Comparison of ENCODE assay signal across 8 mouse cellular contexts in genomic region chr6:122339047-122339647, GRCm38 (mm10). TPM values are rescaled to one million over a fixed set of nuclear protein-coding genes. Genes with fewer than 3 reads are reported as not detected.
DNase-seq lines count a peak whose midpoint lies in the region; ATAC-seq and TF ChIP-seq lines count a peak whose summit lies in the region.

No protein-coding gene starts in this region.

- H3K4me1 ChIP-seq in cerebellum, adult 2 months (ENCODE audit: control insufficient read depth, insufficient read depth, low read length), result no peaks in the 10 kb centered on the region; the same call in 1 of the 2 replicates
- H3K4me1 ChIP-seq in forebrain, postnatal 0 days (ENCODE audit: insufficient read depth), result peaks cover 9% of the 10 kb centered on the region; the same call in 1 of the 2 replicates
- H3K4me1 ChIP-seq in hindbrain, embryonic 11.5 days (replicated peaks; ENCODE audit: control insufficient read depth, insufficient read depth, low read length), result no peaks in the 10 kb centered on the region; the same call in 1 of the 2 replicates
- H3K4me1 ChIP-seq in lung, postnatal 0 days (ENCODE audit: insufficient read depth, low read depth, low read length), result no peaks in the 10 kb centered on the region; the same call in 1 of the 2 replicates

- TF ChIP-seq EP300 in lung, postnatal 0 days (IDR thresholded peaks at IDR 0.05), result no peak

- peak overlapping the region; percentile 67 for H3K4me3 ChIP-seq in cerebellum, adult 2 months (replicated peaks; ENCODE audit: insufficient read depth, low read depth, low read length)
- H3K4me3 ChIP-seq in forebrain, postnatal 0 days (ENCODE audit: low read depth, low read length), result peak overlapping the region; percentile 82
- H3K4me3 ChIP-seq in hindbrain, embryonic 11.5 days (ENCODE audit: low read depth, low read length), result peak overlapping the region; percentile 81
- peak overlapping the region; percentile 83 for H3K4me3 ChIP-seq in lung, postnatal 0 days (ENCODE audit: low read depth, low read length)

- H3K4me2 ChIP-seq in forebrain, postnatal 0 days (ENCODE audit: low read depth), result peak overlapping the region; percentile 61
- peak overlapping the region; percentile 59 for H3K4me2 ChIP-seq in hindbrain, embryonic 11.5 days (replicated peaks; ENCODE audit: low read depth, low read length)
- peak overlapping the region; percentile 63 for H3K4me2 ChIP-seq in lung, postnatal 0 days (replicated peaks; ENCODE audit: low read depth, low read length)

- peak; percentile 77 for DNase-seq in MN1 (ENCODE audit: low spot score)
- peak; percentile 65 to 78 for DNase-seq in cerebellum, adult 2 months
- DNase-seq in forebrain, postnatal 0 days, result peak; percentile 76
- peak; percentile 74 for DNase-seq in hindbrain, embryonic 11.5 days (ENCODE audit: low spot score)
- DNase-seq in layer of hippocampus, postnatal 10 days (ENCODE audit: low spot score in 2 of 2), result peak; percentile 67 to 77
- peak; percentile 75 for DNase-seq in lung, postnatal 0 days (ENCODE audit: low spot score)
- DNase-seq in ovary, postnatal 10 days (ENCODE audit: low spot score), result peak; percentile 41
- DNase-seq in thymus, postnatal 0 days (ENCODE audit: low spot score), result peak; percentile 73

- peaks cover 9% of the 10 kb centered on the region; the same call in 1 of the 2 replicates for H3K36me3 ChIP-seq in forebrain, postnatal 0 days (ENCODE audit: insufficient read depth)
- H3K36me3 ChIP-seq in hindbrain, embryonic 11.5 days (ENCODE audit: control insufficient read depth, insufficient read depth, low read length), result peaks cover 3% of the 10 kb centered on the region; the same call in 1 of the 2 replicates
- no peaks in the 10 kb centered on the region; the same call in 1 of the 2 replicates for H3K36me3 ChIP-seq in lung, postnatal 0 days (ENCODE audit: insufficient read depth, low read length)

- no peaks in the 10 kb centered on the region for H3K9me3 ChIP-seq in forebrain, postnatal 0 days (ENCODE audit: low read length)
- no peaks in the 10 kb centered on the region for H3K9me3 ChIP-seq in hindbrain, embryonic 11.5 days (ENCODE audit: control insufficient read depth, low read length)
- H3K9me3 ChIP-seq in lung, postnatal 0 days (ENCODE audit: low read length), result no peaks in the 10 kb centered on the region

- H3K9ac ChIP-seq in forebrain, postnatal 0 days, result peak overlapping the region; percentile 73
- H3K9ac ChIP-seq in hindbrain, embryonic 11.5 days (ENCODE audit: low read depth, low read length), result peak overlapping the region; percentile 82
- 0 out of 2 replicates have a peak overlapping the region, but pooled peaks have one; percentile 44 for H3K9ac ChIP-seq in lung, postnatal 0 days (replicated peaks; ENCODE audit: low read depth)

- TF ChIP-seq CTCF in cerebellum, adult 2 months (IDR thresholded peaks at IDR 0.05; ENCODE audit: borderline replicate concordance, insufficient read depth, low read depth, low read length), result no peak
- no peak for TF ChIP-seq CTCF in forebrain, postnatal 0 days (IDR thresholded peaks at IDR 0.05; ENCODE audit: low read depth)
- no peak for TF ChIP-seq CTCF in lung, postnatal 0 days (IDR thresholded peaks at IDR 0.05)

- H3K27me3 ChIP-seq in cerebellum, adult 2 months (ENCODE audit: control insufficient read depth, insufficient read depth, low read length), result no peaks in the 10 kb centered on the region
- no peaks in the 10 kb centered on the region for H3K27me3 ChIP-seq in forebrain, postnatal 0 days (ENCODE audit: insufficient read depth, low read length)
- no peaks in the 10 kb centered on the region for H3K27me3 ChIP-seq in hindbrain, embryonic 11.5 days (ENCODE audit: control insufficient read depth, insufficient read depth, low read length)
- no peaks in the 10 kb centered on the region for H3K27me3 ChIP-seq in lung, postnatal 0 days (replicated peaks; ENCODE audit: insufficient read depth, low read length)

- TF ChIP-seq POLR2A in cerebellum, adult 2 months (IDR thresholded peaks at IDR 0.05; ENCODE audit: borderline replicate concordance, insufficient read depth, low read length), result no peak

- under 1% methylated on average over 48 of the region's 51 CpGs for WGBS in cerebellum, adult 2 months
- WGBS in forebrain, postnatal 0 days, result 3% methylated on average over 43 of the region's 51 CpGs
- WGBS in hindbrain, embryonic 11.5 days, result under 1% methylated on average over 47 of the region's 51 CpGs
- under 1% methylated on average over 35 of the region's 51 CpGs for WGBS in lung, postnatal 0 days

- no peak overlapping the region; the same call in 1 of the 2 replicates for H3K27ac ChIP-seq in cerebellum, adult 2 months (ENCODE audit: insufficient read depth, low read length)
- H3K27ac ChIP-seq in forebrain, postnatal 0 days (ENCODE audit: low read depth, low read length), result peak overlapping the region; percentile 97
- peak overlapping the region; percentile 95 for H3K27ac ChIP-seq in hindbrain, embryonic 11.5 days (ENCODE audit: low read depth, low read length)
- peak overlapping the region; percentile 88 for H3K27ac ChIP-seq in lung, postnatal 0 days (ENCODE audit: low read length)

- peak; percentile 79 for ATAC-seq in forebrain, postnatal 0 days
- ATAC-seq in hindbrain, embryonic 11.5 days (ENCODE audit: low FRiP score), result peak; percentile 83
- ATAC-seq in lung, postnatal 0 days, result peak; percentile 79

RNA-seq across cellular contexts. Expression of gene Phc1, which starts 1.2 kb away (rescaled TPM):
- polyA plus RNA-seq in cerebellum, adult 2 months (2012; rRNA removed), result 48.3 and 55.7 TPM in 2 replicates
- total RNA-seq in forebrain, postnatal 0 days (2014; rRNA removed), result 53.6 and 75.7 TPM in 2 replicates
- 21.9 and 24.6 TPM in 2 replicates for polyA plus RNA-seq in forebrain, postnatal 0 days (2015; fragmentation: Nextera tagmentation; extraction: Ambion mirVana)
- polyA plus RNA-seq in hindbrain, embryonic 11.5 days (2014; fragmentation: Nextera tagmentation; extraction: Ambion mirVana), result 33.6 and 36.7 TPM in 2 replicates
- 10 to 100 TPM; 64.2 to 66.0 TPM for total RNA-seq in layer of hippocampus, postnatal 10 days (2021)
- polyA plus RNA-seq in lung, postnatal 0 days (2015; fragmentation: Nextera tagmentation; extraction: Ambion mirVana), result 6.3 and 6.5 TPM in 2 replicates
- polyA plus RNA-seq in thymus, postnatal 0 days (2015; fragmentation: Nextera tagmentation; extraction: Ambion mirVana), result 10.0 and 10.1 TPM in 2 replicates

RNA-seq across cellular contexts. Expression of gene M6pr, which starts 30.6 kb away (rescaled TPM):
- 90.5 and 94.9 TPM in 2 replicates for polyA plus RNA-seq in cerebellum, adult 2 months (2012; rRNA removed)
- 51.9 and 52.9 TPM in 2 replicates for total RNA-seq in forebrain, postnatal 0 days (2014; rRNA removed)
- 42.6 and 44.0 TPM in 2 replicates for polyA plus RNA-seq in forebrain, postnatal 0 days (2015; fragmentation: Nextera tagmentation; extraction: Ambion mirVana)
- polyA plus RNA-seq in hindbrain, embryonic 11.5 days (2014; fragmentation: Nextera tagmentation; extraction: Ambion mirVana), result 84.4 and 91.4 TPM in 2 replicates
- 10 to 100 TPM; 46.4 to 47.0 TPM for total RNA-seq in layer of hippocampus, postnatal 10 days (2021)
- 112 and 114 TPM in 2 replicates for polyA plus RNA-seq in lung, postnatal 0 days (2015; fragmentation: Nextera tagmentation; extraction: Ambion mirVana)
- 136 and 144 TPM in 2 replicates for polyA plus RNA-seq in thymus, postnatal 0 days (2015; fragmentation: Nextera tagmentation; extraction: Ambion mirVana)

RNA-seq across cellular contexts. Expression of gene Klrg1, which starts 56.5 kb away (rescaled TPM):
- polyA plus RNA-seq in cerebellum, adult 2 months (2012; rRNA removed), result 0.06 and 0.07 TPM in 2 replicates
- total RNA-seq in forebrain, postnatal 0 days (2014; rRNA removed), result 0.15 and 2.7 TPM in 2 replicates
- 0.91 and 1.1 TPM in 2 replicates for polyA plus RNA-seq in forebrain, postnatal 0 days (2015; fragmentation: Nextera tagmentation; extraction: Ambion mirVana)
- 0.20 and 0.28 TPM in 2 replicates for polyA plus RNA-seq in hindbrain, embryonic 11.5 days (2014; fragmentation: Nextera tagmentation; extraction: Ambion mirVana)
- total RNA-seq in layer of hippocampus, postnatal 10 days (2021), result 1 to 10 TPM in 1 of 2 experiments, under 1 TPM in 1; 0.59 to 1.2 TPM
- polyA plus RNA-seq in lung, postnatal 0 days (2015; fragmentation: Nextera tagmentation; extraction: Ambion mirVana), result not detected in 2 replicates
- 0.53 and 0.55 TPM in 2 replicates for polyA plus RNA-seq in thymus, postnatal 0 days (2015; fragmentation: Nextera tagmentation; extraction: Ambion mirVana)
